Mouse (Mus musculus) midbrain, embryonic 11.5 days (tissue): ENCODE measurements around the gene Dus4l. TPM values are rescaled to one million over a fixed set of nuclear protein-coding genes. Genes with fewer than 3 reads are reported as not detected.

ENCODE experiments used
- ATAC-seq: fragments of 200-750 bp; cut with Nextera tagmentation; 2 replicates; pipeline ENCODE4 v1.8.0; 2017; ENCODE audit warnings: moderate TSS enrichment, moderate library complexity; ENCODE audit not compliant: low FRiP score
- DNase-seq: peaks from one replicate; pipeline ENCODE4 v3.0.0; 2015; ENCODE audit warnings: low spot score; ENCODE audit errors: missing footprints
- H3K27ac ChIP-seq: fragments of 300-500 bp; sonication (generic); 2 replicates; pipeline ENCODE4 v1.5.1; 2014; ENCODE audit warnings: low read depth, low read length
- H3K27me3 ChIP-seq: fragments of 300-500 bp; sonication (generic); 2 replicates; pipeline ENCODE4 v1.6.1; 2014; ENCODE audit warnings: mild to moderate bottlenecking, low read length, moderate library complexity, mixed read lengths; ENCODE audit not compliant: control insufficient read depth, insufficient read depth
- H3K36me3 ChIP-seq: fragments of 300-500 bp; sonication (generic); 2 replicates; pipeline ENCODE4 v1.6.1; 2014; ENCODE audit warnings: mild to moderate bottlenecking, low read length, moderate library complexity, mixed read lengths; ENCODE audit not compliant: control insufficient read depth, insufficient read depth
- H3K4me1 ChIP-seq: fragments of 300-500 bp; sonication (generic); 2 replicates; pipeline ENCODE4 v1.6.1; 2014; ENCODE audit warnings: low read length; ENCODE audit not compliant: control insufficient read depth, insufficient read depth
- H3K4me2 ChIP-seq: fragments of 300-500 bp; sonication (generic); 2 replicates; pipeline ENCODE4 v1.6.1; 2014; ENCODE audit warnings: mild to moderate bottlenecking, moderate library complexity
- H3K4me3 ChIP-seq: fragments of 300-500 bp; sonication (generic); 2 replicates; pipeline ENCODE4 v1.5.1; 2014; ENCODE audit warnings: low read depth, low read length
- H3K9ac ChIP-seq: fragments of 300-500 bp; sonication (generic); 2 replicates; pipeline ENCODE4 v1.6.1; 2014; ENCODE audit warnings: low read length
- H3K9me3 ChIP-seq: fragments of 300-500 bp; sonication (generic); 2 replicates; pipeline ENCODE4 v1.6.1; 2016; ENCODE audit warnings: low read length; ENCODE audit not compliant: control insufficient read depth
- WGBS: fragments of 180-500 bp; shearing (Covaris S2); extraction: QIAGEN DNeasy Blood & Tissue Kit; methylation state at CpG from one replicate; pipeline ENCODE4 v1.1.7; 2014; 5-methylcytosine and 5-hydroxymethylcytosine counted together
- polyA plus RNA-seq: library from polyadenylated mRNA; unstranded; fragments of >200 nt; fragmentation: Nextera tagmentation; extraction: Ambion mirVana; gene quantifications from 2 replicates; pipeline ENCODE4 v1.2.1, GENCODE M21; 2014

Gene Dus4l
- 9.1 and 9.9 TPM in 2 replicates for polyA plus RNA-seq

GRCm38 (mm10) chr12:31654197-31654964 is at the start of gene Dus4l, which contains the start of gene Cog5:
Gene Dus4l (minus strand): TSS chr12:31654826.
Gene Cog5 (plus strand): TSS chr12:31654869.
- Histone ChIP-seq H3K27me3 (no peaks in the 10 kb centered on the region), H3K9me3 (no peaks in the 10 kb centered on the region), H3K4me1 (peaks cover 3% of the 10 kb centered on the region), H3K9ac (peak within 1 kb of the TSS; percentile 75), H3K4me3 (peak within 1 kb of the TSS; percentile 84), H3K36me3 (no peaks in the 10 kb centered on the region), H3K27ac (no peak within 1 kb of the TSS), H3K4me2 (peak within 1 kb of the TSS; percentile 64)
- DNase-seq (peak; percentile 100), ATAC-seq (peak; percentile 97)
- under 1% methylated on average over 47 of the region's 47 CpGs for WGBS

GRCm38 (mm10) chr12:31703904-31704303 is 49.3 kb upstream of the Dus4l start:
- no peak for DNase-seq

GRCm38 (mm10) chr12:31701411-31701810 is 46.8 kb upstream of the Dus4l start:
- ATAC-seq, result no peak
- no peak overlapping the region for H3K9ac ChIP-seq
- no peak for DNase-seq
- H3K4me1 ChIP-seq, result no peaks in the 10 kb centered on the region
- no peak overlapping the region for H3K4me2 ChIP-seq
- 90% methylated on average over 5 of the region's 5 CpGs for WGBS
- H3K27me3 ChIP-seq, result no peaks in the 10 kb centered on the region
- 0 out of 2 replicates have a peak, but pooled peaks cover 3% of the 10 kb centered on the region for H3K36me3 ChIP-seq
- H3K9me3 ChIP-seq, result peaks cover 5% of the 10 kb centered on the region; the same call in 1 of the 2 replicates
- no peak overlapping the region for H3K27ac ChIP-seq
- H3K4me3 ChIP-seq, result no peak overlapping the region

More at GRCm38 (mm10) chr12:31703904-31704303, 49.3 kb upstream of the Dus4l start:
- ATAC-seq, result no peak
- no peak overlapping the region for H3K4me2 ChIP-seq
- no peaks in the 10 kb centered on the region for H3K4me1 ChIP-seq
- no peak overlapping the region for H3K4me3 ChIP-seq
- no peak overlapping the region for H3K27ac ChIP-seq
- H3K9me3 ChIP-seq, result no peaks in the 10 kb centered on the region
- no peaks in the 10 kb centered on the region for H3K27me3 ChIP-seq
- WGBS, result 74% methylated on average over 6 of the region's 6 CpGs
- no peak overlapping the region for H3K9ac ChIP-seq
- H3K36me3 ChIP-seq, result no peaks in the 10 kb centered on the region

GRCm38 (mm10) chr12:31700623-31701347 is 46.2 kb upstream of the Dus4l start:
- Histone ChIP-seq H3K4me2 (no peak overlapping the region), H3K4me1 (no peaks in the 10 kb centered on the region), H3K27me3 (no peaks in the 10 kb centered on the region), H3K36me3 (0 out of 2 replicates have a peak, but pooled peaks cover 3% of the 10 kb centered on the region), H3K9ac (no peak overlapping the region), H3K9me3 (peaks cover 5% of the 10 kb centered on the region; the same call in 1 of the 2 replicates), H3K27ac (no peak overlapping the region), H3K4me3 (no peak overlapping the region)
- ATAC-seq, result no peak
- WGBS, result 63% methylated on average over 5 of the region's 5 CpGs
- DNase-seq, result no peak

GRCm38 (mm10) chr12:31693278-31693677 is 38.7 kb upstream of the Dus4l start:
- ATAC-seq (no peak), DNase-seq (no peak)
- WGBS, result 94% methylated on average over 1 of the region's 1 CpGs
- Histone ChIP-seq H3K27me3 (no peaks in the 10 kb centered on the region), H3K9me3 (peaks cover 5% of the 10 kb centered on the region; the same call in 1 of the 2 replicates), H3K9ac (no peak overlapping the region), H3K4me3 (no peak overlapping the region), H3K36me3 (0 out of 2 replicates have a peak, but pooled peaks cover 3% of the 10 kb centered on the region), H3K4me1 (no peaks in the 10 kb centered on the region), H3K27ac (no peak overlapping the region), H3K4me2 (no peak overlapping the region)

- H3K4me1 ChIP-seq, result no peaks in the 10 kb centered on the region
- no peaks in the 10 kb centered on the region for H3K9me3 ChIP-seq
- H3K36me3 ChIP-seq, result no peaks in the 10 kb centered on the region
- DNase-seq (no peak), ATAC-seq (no peak)
- WGBS, result 93% methylated on average over 3 of the region's 3 CpGs
- no peak overlapping the region for H3K27ac ChIP-seq
- H3K27me3 ChIP-seq, result no peaks in the 10 kb centered on the region
- H3K4me2 ChIP-seq, result no peak overlapping the region
- H3K9ac ChIP-seq, result no peak overlapping the region
- H3K4me3 ChIP-seq, result no peak overlapping the region
Measured at GRCm38 (mm10) chr12:31686679-31687078, 32.1 kb upstream of the Dus4l start.

GRCm38 (mm10) chr12:31667187-31667586 is 12.6 kb upstream of the Dus4l start:
- 54% methylated on average over 3 of the region's 3 CpGs for WGBS
- no peaks in the 10 kb centered on the region for H3K36me3 ChIP-seq

GRCm38 (mm10) chr12:31665999-31666398 is 11.4 kb upstream of the Dus4l start:
- Histone ChIP-seq H3K4me3 (no peak overlapping the region), H3K9ac (no peak overlapping the region), H3K36me3 (no peaks in the 10 kb centered on the region), H3K4me2 (no peak overlapping the region), H3K27ac (no peak overlapping the region), H3K9me3 (no peaks in the 10 kb centered on the region), H3K4me1 (no peaks in the 10 kb centered on the region), H3K27me3 (no peaks in the 10 kb centered on the region)
- 75% methylated on average over 6 of the region's 6 CpGs for WGBS
- ATAC-seq, result no peak
- no peak for DNase-seq

More at GRCm38 (mm10) chr12:31667187-31667586, 12.6 kb upstream of the Dus4l start:
- Histone ChIP-seq H3K27ac (no peak overlapping the region), H3K4me2 (no peak overlapping the region), H3K4me3 (no peak overlapping the region), H3K4me1 (no peaks in the 10 kb centered on the region), H3K9me3 (no peaks in the 10 kb centered on the region), H3K9ac (no peak overlapping the region), H3K27me3 (no peaks in the 10 kb centered on the region)
- DNase-seq (no peak), ATAC-seq (no peak)

- H3K9ac ChIP-seq, result no peak overlapping the region
- no peak overlapping the region for H3K4me3 ChIP-seq
- H3K36me3 ChIP-seq, result no peaks in the 10 kb centered on the region
- H3K27ac ChIP-seq, result no peak overlapping the region
- no peak overlapping the region for H3K4me2 ChIP-seq
- WGBS, result 94% methylated on average over 2 of the region's 2 CpGs
- DNase-seq (no peak), ATAC-seq (no peak)
- H3K9me3 ChIP-seq, result no peaks in the 10 kb centered on the region
- H3K4me1 ChIP-seq, result peaks cover 3% of the 10 kb centered on the region
- no peaks in the 10 kb centered on the region for H3K27me3 ChIP-seq
Measured at GRCm38 (mm10) chr12:31656841-31657240, 2.2 kb upstream of the Dus4l start.
